Mouse (Mus musculus) hindbrain, embryonic 10.5 days (tissue): Measurements from ENCODE around the gene Galc. TPM values are rescaled to one million over a fixed set of nuclear protein-coding genes. Genes with fewer than 3 reads are reported as not detected.

ENCODE experiments used
- DNase-seq: peaks from one replicate; pipeline ENCODE4 v3.0.0-alpha.2; 2017; ENCODE audit warnings: low spot score
- H3K27ac ChIP-seq: fragments of 300-500 bp; sonication (generic); 2 replicates; pipeline ENCODE4 v1.5.1; 2016; ENCODE audit warnings: mild to moderate bottlenecking, moderate library complexity
- H3K27me3 ChIP-seq: fragments of 300-500 bp; sonication (generic); 2 replicates; pipeline ENCODE4 v1.6.1; 2016; ENCODE audit warnings: mild to moderate bottlenecking; ENCODE audit not compliant: poor library complexity, insufficient read depth, severe bottlenecking
- H3K36me3 ChIP-seq: fragments of 300-500 bp; sonication (generic); 2 replicates; pipeline ENCODE4 v1.6.1; 2016; ENCODE audit warnings: mild to moderate bottlenecking, moderate library complexity
- H3K4me1 ChIP-seq: fragments of 300-500 bp; sonication (generic); replicated peaks from 2 replicates; pipeline ENCODE4 v1.6.1; 2016; ENCODE audit warnings: mild to moderate bottlenecking
- H3K4me3 ChIP-seq: fragments of 300-500 bp; sonication (generic); 2 replicates; pipeline ENCODE4 v1.5.1; 2016; ENCODE audit warnings: mild to moderate bottlenecking, moderate library complexity
- H3K9me3 ChIP-seq: fragments of 300-500 bp; sonication (generic); 2 replicates; pipeline ENCODE4 v1.6.1; 2016; ENCODE audit warnings: mild to moderate bottlenecking, moderate library complexity
- WGBS: fragments of 180-500 bp; shearing (Covaris S2); methylation state at CpG from one replicate; pipeline ENCODE4 v1.1.7; 2016; 5-methylcytosine and 5-hydroxymethylcytosine counted together
- polyA plus RNA-seq: library from polyadenylated mRNA; unstranded; fragments of >200 nt; fragmentation: Nextera tagmentation; extraction: Ambion mirVana; gene quantifications from 2 replicates; pipeline ENCODE4 v1.2.1, GENCODE M21; 2016

Galc gene
- polyA plus RNA-seq, 1 experiment from 2014 or later = 13.9 TPM

- Histone ChIP-seq H3K9me3 (no peaks in the 10 kb centered on the region), H3K27me3 (no peaks in the 10 kb centered on the region), H3K4me1 (peaks cover 12% of the 10 kb centered on the region), H3K27ac (no peak overlapping the region), H3K36me3 (no peaks in the 10 kb centered on the region), H3K4me3 (no peak overlapping the region)
- WGBS = 64% methylated on average over 12 of the region's 12 CpGs
- DNase-seq = no peak
These were observed 11.7 kb upstream of the Galc start for GRCm38 (mm10) chr12:98270810-98271566.

- H3K27me3 ChIP-seq = no peaks in the 10 kb centered on the region
- peaks cover 12% of the 10 kb centered on the region for H3K4me1 ChIP-seq
- H3K36me3 ChIP-seq = no peaks in the 10 kb centered on the region
- no peaks in the 10 kb centered on the region for H3K9me3 ChIP-seq
- H3K4me3 ChIP-seq = no peak overlapping the region
- no peak for DNase-seq
- 82% methylated on average over 17 of the region's 17 CpGs for WGBS
- no peak overlapping the region for H3K27ac ChIP-seq
These were observed 10.8 kb upstream of the Galc start for GRCm38 (mm10) chr12:98269791-98270745.

- WGBS = 91% methylated on average over 13 of the region's 13 CpGs
- H3K27me3 ChIP-seq = no peaks in the 10 kb centered on the region
- peaks cover 12% of the 10 kb centered on the region for H3K4me1 ChIP-seq
- H3K9me3 ChIP-seq = no peaks in the 10 kb centered on the region
- H3K27ac ChIP-seq = no peak within 1 kb of the TSS
- H3K36me3 ChIP-seq = no peaks in the 10 kb centered on the region
- DNase-seq = no peak
- no peak within 1 kb of the TSS for H3K4me3 ChIP-seq
These were observed 9.4 kb upstream of the Galc start, which contains the start of gene Gpr65 for GRCm38 (mm10) chr12:98268441-98269369. Gene Gpr65, plus strand, starts transcription at chr12:98268635.

- no peaks in the 10 kb centered on the region for H3K36me3 ChIP-seq
- no peaks in the 10 kb centered on the region for H3K9me3 ChIP-seq
- no peak overlapping the region for H3K27ac ChIP-seq
- peaks cover under 1% of the 10 kb centered on the region; the same call in 1 of the 2 replicates for H3K4me1 ChIP-seq
- 92% methylated on average over 9 of the region's 9 CpGs for WGBS
- H3K27me3 ChIP-seq = no peaks in the 10 kb centered on the region
- H3K4me3 ChIP-seq = no peak overlapping the region
- DNase-seq = no peak
These were observed 6.4 kb upstream of the Galc start for GRCm38 (mm10) chr12:98265697-98266096.

- DNase-seq = no peak
- Histone ChIP-seq H3K4me1 (peaks cover 13% of the 10 kb centered on the region), H3K27ac (peak overlapping the region; percentile 99), H3K27me3 (no peaks in the 10 kb centered on the region), H3K4me3 (peak overlapping the region; percentile 76), H3K36me3 (peaks cover 11% of the 10 kb centered on the region; the same call in 1 of the 2 replicates), H3K9me3 (no peaks in the 10 kb centered on the region)
- WGBS = 6% methylated on average over 12 of the region's 12 CpGs
These were observed 226 bp upstream of the Galc start for GRCm38 (mm10) chr12:98259518-98259852.

- Histone ChIP-seq H3K9me3 (no peaks in the 10 kb centered on the region), H3K27me3 (no peaks in the 10 kb centered on the region), H3K27ac (peak overlapping the region; percentile 99), H3K36me3 (peaks cover 17% of the 10 kb centered on the region; the same call in 1 of the 2 replicates), H3K4me1 (peaks cover 13% of the 10 kb centered on the region), H3K4me3 (peak overlapping the region; percentile 76)
- under 1% methylated on average over 8 of the region's 8 CpGs for WGBS
- DNase-seq = no peak
These were observed 851 bp downstream of the Galc start for GRCm38 (mm10) chr12:98258371-98258844.

GRCm38 (mm10) chr12:98255373-98255995, 3.8 kb downstream of the Galc start:
- no peak for DNase-seq
- WGBS = 87% methylated on average over 13 of the region's 13 CpGs
- H3K27ac ChIP-seq = no peak overlapping the region
- no peak overlapping the region for H3K4me3 ChIP-seq
- H3K4me1 ChIP-seq = peaks cover 13% of the 10 kb centered on the region
- H3K36me3 ChIP-seq = peaks cover 35% of the 10 kb centered on the region; the same call in 1 of the 2 replicates
- H3K9me3 ChIP-seq = no peaks in the 10 kb centered on the region
- no peaks in the 10 kb centered on the region for H3K27me3 ChIP-seq

GRCm38 (mm10) chr12:98252417-98252816, 6.8 kb downstream of the Galc start:
- H3K27me3 ChIP-seq = no peaks in the 10 kb centered on the region
- H3K4me1 ChIP-seq = peaks cover 3% of the 10 kb centered on the region
- H3K4me3 ChIP-seq = no peak overlapping the region
- peaks cover 41% of the 10 kb centered on the region; the same call in 1 of the 2 replicates for H3K36me3 ChIP-seq
- DNase-seq = no peak
- H3K27ac ChIP-seq = no peak overlapping the region
- 77% methylated on average over 2 of the region's 2 CpGs for WGBS
- no peaks in the 10 kb centered on the region for H3K9me3 ChIP-seq

GRCm38 (mm10) chr12:98250327-98250726, 8.9 kb downstream of the Galc start:
- WGBS = 93% methylated on average over 8 of the region's 8 CpGs
- Histone ChIP-seq H3K9me3 (no peaks in the 10 kb centered on the region), H3K4me1 (no peaks in the 10 kb centered on the region), H3K27me3 (no peaks in the 10 kb centered on the region), H3K4me3 (no peak overlapping the region), H3K36me3 (peaks cover 45% of the 10 kb centered on the region; the same call in 1 of the 2 replicates), H3K27ac (no peak overlapping the region)
- no peak for DNase-seq

- H3K36me3 ChIP-seq = peaks cover 39% of the 10 kb centered on the region; the same call in 1 of the 2 replicates
- H3K27me3 ChIP-seq = no peaks in the 10 kb centered on the region
- H3K27ac ChIP-seq = no peak overlapping the region
- no peak overlapping the region for H3K4me3 ChIP-seq
- 83% methylated on average over 3 of the region's 3 CpGs for WGBS
- H3K9me3 ChIP-seq = no peaks in the 10 kb centered on the region
- DNase-seq = no peak
- H3K4me1 ChIP-seq = no peaks in the 10 kb centered on the region
These were observed 9.6 kb downstream of the Galc start for GRCm38 (mm10) chr12:98249671-98250070.

- H3K27me3 ChIP-seq = no peaks in the 10 kb centered on the region
- H3K4me1 ChIP-seq = no peaks in the 10 kb centered on the region
- WGBS = 87% methylated on average over 4 of the region's 4 CpGs
- H3K9me3 ChIP-seq = no peaks in the 10 kb centered on the region
- DNase-seq = no peak
- H3K27ac ChIP-seq = no peak overlapping the region
- H3K36me3 ChIP-seq = peaks cover 24% of the 10 kb centered on the region; the same call in 1 of the 2 replicates
- no peak overlapping the region for H3K4me3 ChIP-seq
These were observed 12.4 kb downstream of the Galc start for GRCm38 (mm10) chr12:98246835-98247234.
